Mouse (Mus musculus) urinary bladder, postnatal 14 days (tissue): ENCODE measurements at regions not wholly inside any gene's neighbourhood (a gene's known extent, or its start where the extent isn't known, plus 50 kb on each side); places are given as distances from the start of the nearest gene placed in this dataset.

Source experiments
- DNase-seq: peaks from one replicate; pipeline ENCODE4 v3.0.0; 2021; ENCODE audit warnings: low spot score

DNA sequence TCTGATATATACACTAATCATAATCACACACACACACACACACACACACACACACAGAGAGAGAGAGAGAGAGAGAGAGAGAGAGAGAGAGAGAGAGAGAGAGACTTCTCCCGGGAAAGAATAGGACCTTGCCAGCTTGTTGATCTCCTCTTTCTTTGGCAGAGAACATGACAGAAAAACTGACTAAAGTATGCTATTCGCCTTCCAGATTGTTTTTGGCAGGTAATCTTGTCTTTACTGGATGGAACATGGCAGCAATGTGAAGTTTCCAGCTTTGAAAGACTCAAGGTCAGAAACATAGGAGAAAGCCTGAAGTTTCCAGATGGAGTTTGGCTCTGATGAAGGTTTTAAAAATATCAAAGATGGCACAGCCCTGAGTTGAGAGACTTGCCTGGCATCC is 87.8 kb upstream of the Cpm start:
- DNase-seq: no peak

DNA sequence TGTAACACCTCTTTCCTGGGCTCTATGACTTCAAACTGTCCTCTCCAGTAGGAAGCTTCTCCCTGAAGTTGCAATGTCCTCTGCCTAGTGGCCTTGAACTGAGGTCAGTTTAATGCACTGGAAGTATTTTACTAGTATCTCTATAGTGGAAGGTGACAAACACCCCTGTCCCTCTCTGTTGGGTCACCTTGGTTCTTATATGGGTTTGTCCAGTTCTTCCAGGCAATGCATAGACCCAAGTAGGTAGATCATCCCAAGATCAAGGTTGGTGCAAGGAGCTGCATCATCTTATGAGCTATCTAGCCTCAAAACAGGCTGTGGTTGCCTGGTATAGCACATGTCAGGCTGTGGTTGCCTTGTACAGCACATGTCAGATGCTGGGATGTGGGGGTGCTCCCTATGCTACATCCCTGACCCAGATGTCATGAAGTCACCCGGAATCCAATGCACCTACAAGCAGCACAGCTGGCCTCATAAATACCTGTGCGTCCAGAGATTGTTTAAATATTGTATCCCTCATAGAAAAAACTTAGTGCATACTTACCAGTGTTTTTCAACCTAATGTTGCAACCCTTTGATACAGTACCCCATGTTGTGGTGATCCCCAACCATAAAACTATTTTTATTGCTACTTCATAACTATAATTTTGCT is 88.4 kb upstream of the Cpm start:
- DNase-seq: no peak

DNA sequence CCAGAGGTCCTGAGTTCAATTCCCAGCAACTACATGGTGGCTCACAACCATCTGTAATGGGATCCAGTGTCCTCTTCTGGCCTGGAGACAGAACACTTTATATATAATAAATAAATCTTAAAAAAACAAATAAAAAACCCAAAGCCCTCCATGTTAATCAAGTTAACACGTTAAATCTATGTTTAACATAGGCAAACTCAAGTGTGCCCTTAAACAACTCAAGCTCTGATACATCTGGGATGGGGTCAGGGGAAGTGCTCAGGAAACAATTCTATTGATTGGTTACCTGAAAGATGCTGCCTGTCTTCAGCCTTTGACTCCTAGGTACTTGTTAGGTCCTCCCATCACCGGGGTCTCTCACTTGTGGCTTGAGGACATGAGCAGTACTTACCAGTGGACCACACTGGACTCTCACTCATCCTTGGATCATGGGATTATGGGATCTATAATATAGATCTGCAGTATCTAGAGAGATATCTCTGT is 89.1 kb upstream of the Cpm start:
- no peak for DNase-seq

DNA sequence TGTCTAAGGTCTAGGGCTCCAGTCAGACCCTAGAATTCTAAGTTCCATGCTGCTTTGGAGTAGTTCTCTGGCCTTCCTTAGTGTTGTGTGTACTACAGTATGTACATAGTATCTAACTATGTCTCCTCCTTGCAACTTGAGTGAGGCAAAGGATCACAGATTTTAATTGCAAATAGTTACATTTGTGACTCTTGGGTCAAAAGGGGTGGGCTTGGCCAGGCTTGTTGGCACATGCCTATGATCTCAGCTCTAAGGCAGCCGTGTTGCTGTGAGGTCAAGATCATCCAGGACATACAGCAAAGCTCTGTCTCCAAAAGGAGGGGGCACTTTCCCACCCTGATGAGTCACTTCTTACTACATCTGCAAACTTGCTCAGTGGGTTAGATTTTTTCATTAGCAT is 89.8 kb upstream of the Cpm start:
- DNase-seq: no peak

DNA sequence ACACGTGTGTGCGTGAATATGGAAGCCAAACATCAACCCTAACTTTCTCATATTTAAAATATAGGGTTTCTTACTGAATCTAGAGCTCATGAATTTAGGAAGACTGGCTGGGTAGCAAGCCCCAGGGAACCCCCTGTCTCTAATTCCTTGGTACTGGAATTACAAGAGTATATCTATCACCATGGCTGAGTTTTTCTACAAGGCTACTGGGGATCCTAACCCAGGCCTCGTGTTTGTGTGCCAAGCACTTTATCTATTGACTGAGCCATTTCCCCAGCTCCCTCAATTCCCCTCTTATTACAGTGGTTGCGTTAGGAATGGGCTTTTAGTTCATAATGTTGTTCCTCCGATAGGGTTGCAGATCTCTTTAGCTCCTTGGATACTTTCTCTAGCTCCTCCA is 90.6 kb upstream of the Cpm start:
- DNase-seq: no peak

DNA sequence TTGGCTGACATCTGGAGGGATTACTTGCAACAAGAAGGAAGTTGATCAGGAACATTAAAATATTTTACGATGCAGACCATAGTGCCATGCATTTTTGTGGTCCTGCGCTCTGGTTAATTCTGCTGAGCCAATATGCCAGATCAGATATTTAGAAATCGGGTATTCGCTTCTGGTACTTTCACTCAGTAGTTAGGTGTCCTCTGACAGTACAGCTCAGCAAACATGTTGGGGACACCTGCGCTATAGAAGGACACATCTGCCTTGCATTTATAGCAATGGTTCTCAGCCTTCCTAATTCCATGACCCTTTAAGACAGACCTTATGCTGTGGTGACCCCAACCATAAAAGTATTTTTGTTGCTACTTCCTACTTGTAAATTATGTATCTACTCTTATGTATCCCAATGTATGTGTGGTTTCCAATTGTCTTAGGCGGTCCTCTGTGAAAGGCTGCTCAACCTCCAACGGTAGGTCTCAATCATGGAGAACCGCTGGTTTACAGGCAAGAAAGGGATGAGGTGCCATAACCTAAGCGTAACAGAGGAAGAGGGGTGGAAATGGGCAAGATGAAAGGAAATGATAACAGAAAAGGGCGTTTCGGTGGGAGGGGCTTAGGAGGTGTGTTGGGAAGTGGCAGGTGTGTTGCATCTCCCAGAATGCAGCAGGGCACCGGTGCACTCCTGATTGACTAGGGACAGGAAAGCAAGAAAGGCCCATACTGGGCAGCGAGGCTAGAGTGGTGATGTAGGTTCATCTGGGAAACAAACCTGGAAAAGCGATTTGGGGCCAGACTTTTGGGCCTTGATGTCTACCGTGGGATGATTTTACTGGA is 92.3 kb upstream of the Cpm start:
- no peak for DNase-seq

DNA sequence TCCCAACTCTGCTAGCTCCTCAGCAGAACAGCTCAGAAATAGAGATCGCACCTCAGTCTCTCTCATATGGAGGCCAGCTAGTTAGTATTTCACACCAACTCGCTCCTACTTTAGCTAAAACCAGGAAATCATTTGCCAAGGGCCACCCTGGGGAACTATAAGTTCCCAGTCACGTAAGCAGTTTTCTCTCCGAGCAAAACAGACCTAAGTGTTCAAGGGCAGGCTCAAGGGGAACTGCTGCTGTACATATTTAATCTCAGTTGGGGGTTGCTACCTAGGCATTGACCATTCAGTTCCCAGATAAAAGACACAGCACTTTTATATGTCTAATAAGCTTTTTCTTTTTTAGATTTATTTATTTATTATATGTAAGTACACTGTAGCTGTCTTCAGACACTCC is 93.5 kb upstream of the Cpm start:
- no peak for DNase-seq

DNA sequence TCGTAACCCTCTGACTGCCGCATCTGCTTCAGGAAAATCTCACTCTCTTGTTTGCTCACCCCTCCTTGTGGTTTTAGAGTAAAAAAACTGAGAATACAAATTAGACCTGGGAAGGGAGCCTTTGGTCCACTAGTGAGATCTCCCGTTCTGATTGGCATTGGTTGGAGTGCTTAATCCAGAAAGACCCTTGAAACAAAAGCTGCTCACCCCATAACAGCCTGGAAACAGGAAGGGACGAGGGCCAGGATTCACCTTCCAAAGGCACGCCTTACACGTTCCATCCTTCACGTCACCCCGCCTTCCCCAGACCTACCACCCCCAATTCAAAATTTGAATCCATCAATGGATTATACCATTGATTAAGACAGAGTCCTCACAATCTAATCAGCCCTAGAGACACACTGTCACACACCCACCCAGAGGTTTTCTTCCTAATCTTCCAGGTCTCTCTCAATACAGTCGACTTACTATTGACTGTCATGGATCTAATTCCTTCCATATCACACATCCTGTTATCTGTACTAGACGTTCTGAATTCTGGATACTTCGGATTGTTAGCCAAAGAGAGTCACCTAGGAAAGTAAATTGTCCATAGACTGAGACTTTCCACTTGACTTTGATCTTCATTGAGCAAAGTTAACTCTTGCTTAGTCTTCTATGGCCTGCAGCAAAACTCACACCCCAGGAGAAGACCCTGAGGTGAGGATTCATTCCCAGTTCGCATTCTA is 94.1 kb upstream of the Cpm start:
- DNase-seq: no peak

DNA sequence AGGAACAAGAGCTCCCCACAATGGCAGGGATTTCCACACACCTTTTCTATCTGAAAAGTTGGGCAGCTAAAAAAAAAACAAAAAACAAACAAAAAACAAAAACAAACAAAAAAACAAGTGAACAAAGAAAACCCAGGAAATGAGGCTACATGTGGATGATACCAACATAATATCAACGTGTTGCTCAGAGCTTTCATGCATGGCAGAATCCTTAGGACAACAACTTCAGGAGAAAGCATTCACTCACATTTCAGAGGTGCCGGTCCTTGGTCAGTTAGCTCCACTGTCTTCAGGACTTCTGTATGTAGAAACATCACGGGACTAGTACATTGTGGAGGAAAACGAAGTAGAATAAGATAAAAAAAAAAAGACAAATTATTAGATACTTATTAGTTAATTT is 94.8 kb upstream of the Cpm start:
- DNase-seq: no peak

DNA sequence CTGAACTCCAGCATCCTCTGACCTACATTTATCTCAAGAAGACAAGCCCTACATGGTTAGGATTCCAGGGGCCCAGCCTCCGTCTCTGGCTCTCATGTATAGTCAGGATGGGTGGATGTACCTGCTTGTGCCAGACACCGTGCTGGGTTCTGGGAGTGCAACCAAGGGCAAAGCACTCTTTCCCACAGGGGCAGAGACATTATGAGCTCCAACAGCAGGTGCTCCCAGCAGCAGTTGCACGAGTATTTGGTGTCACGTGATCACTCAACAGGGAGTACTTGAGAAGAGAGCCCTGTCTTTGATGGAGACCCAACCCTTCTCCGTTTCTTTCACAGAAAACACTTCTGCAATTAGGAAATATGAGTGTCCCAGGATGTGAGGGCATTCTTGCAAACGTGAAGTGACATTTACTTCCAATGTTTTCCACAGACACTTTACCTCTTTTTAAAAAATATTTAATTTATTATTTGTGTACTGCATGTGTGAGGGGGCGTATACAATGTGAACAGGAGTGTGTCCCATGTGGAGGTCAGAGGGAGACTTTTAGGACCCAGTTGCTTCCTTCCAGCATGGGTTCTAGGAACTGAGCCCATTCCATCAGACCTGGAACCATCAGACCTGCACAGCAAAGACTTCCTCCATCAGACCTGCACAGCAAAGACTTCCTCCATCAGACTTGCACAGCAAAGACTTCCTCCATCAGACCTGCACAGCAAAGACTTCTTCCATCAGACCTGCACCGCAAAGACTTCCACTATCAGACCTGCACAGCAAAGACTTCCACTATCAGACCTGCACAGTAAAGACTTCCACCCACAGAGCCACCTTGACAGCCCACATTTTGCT is 95.5 kb upstream of the Cpm start:
- DNase-seq: no peak

DNA sequence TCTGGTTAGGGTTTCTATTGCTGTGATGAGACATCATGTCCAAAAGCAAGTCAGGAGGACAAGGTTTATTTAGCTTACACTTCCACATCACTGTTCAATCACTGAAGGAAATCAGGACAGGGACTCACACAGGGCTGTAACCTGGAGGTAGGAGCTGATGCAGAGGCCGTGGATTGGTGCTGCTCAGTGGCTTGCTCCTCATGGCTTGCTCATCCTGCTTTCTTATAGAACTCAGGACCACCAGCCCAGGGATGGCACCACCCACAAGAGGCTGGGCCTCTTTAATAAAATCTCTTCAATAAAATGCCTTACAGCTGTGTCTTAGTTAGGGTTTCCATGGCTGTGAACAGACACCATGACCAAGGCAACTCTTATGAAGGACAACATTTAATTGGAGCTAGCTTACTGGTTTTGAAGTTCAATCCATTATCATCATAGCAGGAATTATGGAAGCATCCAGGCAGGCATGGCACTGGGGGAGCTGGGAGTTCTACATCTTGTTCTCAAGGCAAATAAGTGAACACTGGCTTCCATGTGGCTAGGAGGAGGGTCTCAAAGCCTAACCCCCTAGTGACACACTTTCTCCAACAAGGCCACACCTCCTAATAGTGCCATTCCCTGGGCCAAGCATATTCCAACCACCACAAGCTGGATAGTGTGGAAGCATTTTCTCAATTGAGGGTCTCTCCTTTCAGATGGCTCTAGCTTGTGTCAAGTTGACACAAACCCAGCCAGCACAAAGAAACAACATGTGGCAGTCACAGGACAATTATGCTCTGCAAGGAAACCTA is 96.4 kb upstream of the Cpm start:
- no peak for DNase-seq

DNA sequence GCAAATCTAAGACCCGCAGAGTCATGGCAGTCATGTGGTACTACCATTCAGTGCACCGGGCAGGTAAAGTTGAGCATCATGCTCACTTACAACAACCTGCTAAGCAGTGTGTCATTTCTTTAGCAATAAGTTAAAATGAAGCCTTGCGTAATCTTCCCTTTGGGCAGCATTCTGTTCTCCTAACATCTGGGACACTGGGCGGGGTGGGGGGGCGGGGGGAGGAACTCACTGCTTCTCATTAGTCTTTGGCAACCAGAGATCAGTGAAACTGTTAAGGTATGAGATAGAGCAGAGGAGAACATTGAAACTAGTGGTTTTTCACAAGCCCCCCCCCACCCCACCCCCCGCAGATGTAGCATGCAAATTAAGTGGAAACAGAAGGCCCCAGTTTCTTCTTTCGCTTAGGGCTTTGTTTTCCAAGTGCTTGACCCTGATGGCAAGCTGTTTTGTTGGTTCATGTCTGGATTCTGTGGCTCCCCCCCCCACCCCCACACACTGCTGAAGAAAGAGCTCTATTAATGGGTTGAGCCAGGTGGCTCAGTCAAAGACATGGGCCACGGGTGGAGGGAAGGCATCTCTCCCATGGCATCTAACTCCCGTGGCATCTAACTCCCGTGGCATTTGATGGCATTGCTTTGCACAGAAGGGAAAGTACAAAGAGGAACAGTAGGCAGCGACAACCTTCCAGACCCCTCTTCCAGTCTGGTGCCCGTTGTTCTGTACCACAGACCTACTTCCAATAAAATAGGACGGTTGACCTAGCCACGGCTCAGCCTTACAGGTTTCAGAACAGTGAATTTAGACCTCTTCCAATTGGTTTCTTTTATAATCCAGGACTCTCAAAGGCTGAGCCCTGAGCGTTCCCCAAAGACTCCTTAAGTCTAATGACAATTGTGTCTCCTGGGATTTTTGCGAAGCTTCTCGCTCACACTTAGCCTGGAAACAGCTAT is 97.2 kb upstream of the Cpm start:
- DNase-seq: no peak

DNA sequence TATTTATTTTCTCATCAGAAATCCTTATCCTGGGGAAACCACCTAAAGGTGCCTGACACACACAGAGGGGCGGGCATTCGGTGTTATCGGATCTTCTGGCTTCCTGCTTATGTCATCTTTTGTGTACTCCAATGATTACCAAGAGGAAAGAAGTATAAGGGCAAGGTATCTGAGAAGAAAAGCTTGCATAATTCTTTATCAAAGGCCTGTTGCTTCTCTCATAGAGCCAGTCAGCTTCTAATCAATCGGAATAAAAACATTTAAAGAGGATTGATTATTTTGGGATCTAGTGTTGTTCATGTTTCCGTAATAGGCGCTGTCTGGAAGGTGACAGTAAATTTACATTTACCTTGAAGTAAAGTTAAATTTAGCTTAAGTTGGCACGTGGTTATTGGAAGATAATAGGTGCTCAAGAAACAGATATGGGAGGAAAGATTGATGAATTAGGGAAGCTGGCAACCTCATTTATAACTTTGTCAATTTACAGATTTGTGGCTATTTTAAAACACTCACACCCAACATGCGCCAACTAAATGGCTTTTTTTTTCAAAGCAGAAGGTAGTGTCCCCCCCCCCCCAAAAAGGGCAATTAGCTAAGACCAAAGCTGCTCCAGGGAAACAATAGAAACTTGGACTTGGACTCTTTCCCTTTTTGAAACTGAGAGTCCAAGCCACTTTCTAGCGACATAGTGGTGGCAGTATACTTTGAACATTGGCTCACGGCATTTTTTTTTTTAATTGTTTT is 98.3 kb upstream of the Cpm start:
- DNase-seq: no peak

DNA sequence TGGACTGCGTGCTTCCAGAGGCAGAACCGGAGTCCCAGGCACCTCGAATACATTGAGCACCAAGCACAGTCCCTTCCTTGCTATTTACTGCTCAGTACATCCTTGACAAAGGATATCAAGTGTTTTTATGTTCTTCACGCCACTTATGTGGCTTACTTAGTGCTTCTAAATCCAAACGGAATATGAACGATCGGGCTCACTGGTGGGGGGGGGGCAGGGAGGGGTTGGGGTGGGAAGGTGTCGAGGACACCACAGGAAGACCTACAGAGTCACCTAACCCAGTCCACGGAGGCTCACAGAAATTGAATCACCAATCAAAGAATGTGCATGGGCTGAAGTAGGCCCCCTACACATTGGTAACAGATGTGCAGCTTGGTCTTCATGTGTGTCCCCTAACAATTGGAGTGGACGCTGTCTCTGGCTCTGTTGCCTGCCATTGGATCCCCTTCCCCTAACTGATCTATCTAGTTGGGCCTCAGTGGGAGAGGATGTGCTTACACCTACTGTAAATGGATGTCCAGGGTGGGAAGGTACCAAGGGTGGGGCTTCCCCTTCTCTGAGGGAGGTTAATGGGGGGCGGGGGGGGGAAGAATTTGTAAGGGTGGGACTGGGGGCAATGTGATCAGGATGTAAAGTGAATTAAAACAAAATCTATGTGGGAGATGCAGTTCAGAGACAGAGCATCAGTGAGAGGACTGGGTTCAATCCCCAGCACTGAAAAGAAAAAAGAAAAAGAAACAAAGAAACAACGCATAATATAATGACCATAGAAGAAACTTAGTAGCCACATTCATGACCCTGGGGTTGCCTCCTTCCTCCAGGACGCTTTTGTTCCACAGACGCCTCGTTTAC is 99.1 kb upstream of the Cpm start:
- no peak for DNase-seq

DNA sequence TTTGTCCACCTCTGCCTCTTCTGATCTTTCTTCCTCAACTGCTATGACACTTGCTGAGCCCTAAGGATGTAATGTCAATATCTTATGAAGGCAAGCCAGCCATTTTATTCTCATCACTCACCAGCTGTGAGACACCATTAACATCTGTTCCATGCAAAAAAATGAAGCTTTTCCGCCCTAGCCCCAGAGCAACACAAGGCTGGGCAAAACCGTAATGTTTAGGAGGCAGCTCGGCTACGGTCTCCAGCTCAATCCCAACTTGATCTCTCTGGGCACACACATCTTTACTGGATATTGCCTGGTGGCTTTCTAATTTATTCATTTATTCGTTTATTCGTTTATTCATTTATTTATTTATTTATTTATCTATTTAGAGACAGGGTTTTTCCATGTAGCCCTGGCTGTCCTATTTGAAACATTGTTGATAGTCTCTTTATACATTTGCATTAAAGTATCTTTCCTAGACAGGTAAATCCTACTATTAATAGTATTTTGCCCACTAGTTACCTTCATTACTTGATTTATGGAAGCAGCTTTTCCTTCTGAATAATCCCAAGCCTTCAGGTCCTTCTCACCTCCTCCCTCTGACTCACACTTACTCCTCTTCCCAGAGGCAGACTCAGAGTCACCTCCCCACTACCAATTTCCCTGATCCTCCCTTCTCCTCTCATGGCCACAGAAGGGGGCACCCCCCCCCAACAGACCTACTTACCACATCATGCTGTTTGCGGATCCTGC is 99.9 kb upstream of the Cpm start:
- DNase-seq: no peak

DNA sequence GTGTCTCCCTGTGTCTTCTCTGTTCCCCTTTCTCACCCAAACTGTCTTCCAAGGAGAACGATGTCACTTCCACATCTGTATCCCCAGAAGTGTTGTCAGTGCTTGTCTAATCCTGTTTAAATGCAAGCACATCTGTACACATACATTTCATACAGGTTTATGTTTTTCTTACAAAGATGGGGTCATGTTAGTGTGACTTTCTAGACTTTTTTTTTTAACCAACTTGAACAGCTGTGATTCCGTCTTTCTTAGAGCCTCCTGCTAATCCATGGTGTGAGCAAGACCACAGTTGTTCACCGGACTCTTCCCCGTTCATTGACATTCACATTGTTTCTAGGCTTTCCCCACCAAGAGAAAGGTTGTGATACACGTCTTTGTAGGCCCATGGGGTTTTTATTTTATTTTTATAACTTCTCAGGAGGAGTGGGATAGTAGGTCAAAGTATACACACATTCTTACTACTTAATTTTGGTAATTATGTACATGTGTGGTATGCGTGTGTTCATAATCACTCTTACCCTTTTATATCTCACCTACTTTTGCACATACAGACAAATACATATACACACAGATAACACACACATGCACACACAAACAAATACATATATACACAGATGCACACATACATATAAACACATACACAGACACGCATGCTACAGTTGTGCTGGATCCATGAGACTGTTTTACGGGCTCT is 100.6 kb upstream of the Cpm start:
- no peak for DNase-seq

DNA sequence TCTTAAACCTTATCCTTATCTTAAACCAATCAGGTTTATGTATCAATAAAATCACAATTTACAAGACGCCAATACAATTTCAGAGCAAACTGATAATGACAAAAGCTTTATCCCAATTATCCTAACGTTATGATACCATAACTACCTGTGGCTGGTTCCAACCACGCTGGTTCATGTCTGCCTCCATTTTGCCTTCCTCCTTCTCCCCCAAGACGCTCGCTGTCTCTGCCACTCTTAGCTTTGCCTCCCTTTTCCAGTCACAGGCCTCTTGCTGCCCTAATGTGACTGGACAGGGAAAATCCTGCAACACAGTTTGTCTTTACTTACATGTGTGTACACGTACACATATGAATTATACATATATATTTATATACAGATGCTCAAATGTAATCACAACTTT is 101.3 kb upstream of the Cpm start:
- no peak for DNase-seq
